Mouse (Mus musculus) spleen, embryonic (tissue): ENCODE data around the gene Rcor2.

Source experiments
- CTCF ChIA-PET: fragments of 350-600 bp; sonication (Branson Sonifier 250); formaldehyde crosslinking; loops from one replicate; lab custom pipeline; 2022; lab: Charles Lee

Rcor2 gene

GRCm38 (mm10) chr19:7267091-7267741 lies at the start of gene Rcor2:
Rcor2 (plus strand) TSS chr19:7267325.
- CTCF ChIA-PET: no interaction called here

GRCm38 (mm10) chr19:7217926-7218267 lies 49.2 kb upstream of the Rcor2 start:
- CTCF ChIA-PET: interaction anchor here (0.7 kb wide), 1 partner anchor 13 kb away, joined by 3 read pairs; no protein-coding TSS in a partner anchor

DNA sequence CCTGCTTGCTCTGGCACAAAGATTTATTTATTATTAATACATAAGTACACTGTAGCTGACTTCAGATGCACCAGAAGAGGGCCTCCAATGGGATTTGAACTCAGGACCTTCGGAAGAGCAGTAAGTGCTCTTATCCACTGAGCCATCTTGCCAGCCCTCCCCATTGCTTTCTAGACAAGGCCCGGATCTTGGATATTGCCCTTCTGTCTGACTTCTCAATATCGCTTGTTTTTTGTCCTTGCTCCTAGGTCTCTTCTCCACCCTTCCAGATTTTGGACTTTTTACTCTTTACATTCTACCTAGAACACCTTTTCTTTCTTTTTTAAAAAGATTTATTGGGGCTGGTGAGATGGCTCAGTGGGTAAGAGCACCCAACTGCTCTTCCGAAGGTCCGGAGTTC lies 48.4 kb upstream of the Rcor2 start:
- CTCF ChIA-PET: no interaction called here

DNA sequence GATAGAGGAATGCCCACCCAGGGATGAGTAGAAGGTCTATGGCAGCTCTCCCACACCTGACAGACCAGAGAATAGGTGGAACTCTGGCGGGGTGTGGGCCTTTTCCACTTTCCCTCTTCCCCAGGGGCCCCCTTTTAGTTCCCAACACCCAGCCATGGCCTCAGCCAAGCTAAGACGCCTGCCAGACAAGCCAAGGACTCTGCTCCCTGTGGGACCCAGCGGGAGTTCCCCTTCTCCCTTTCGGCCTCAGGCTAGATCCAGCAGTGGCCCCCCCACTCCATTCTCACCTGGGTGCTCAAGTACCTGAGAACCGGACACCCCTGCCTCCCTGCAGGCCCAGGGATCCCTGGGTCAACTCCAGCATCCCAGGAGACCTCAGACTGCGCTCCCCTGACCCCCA lies 44.9 kb upstream of the Rcor2 start:
- CTCF ChIA-PET: no interaction called here

DNA sequence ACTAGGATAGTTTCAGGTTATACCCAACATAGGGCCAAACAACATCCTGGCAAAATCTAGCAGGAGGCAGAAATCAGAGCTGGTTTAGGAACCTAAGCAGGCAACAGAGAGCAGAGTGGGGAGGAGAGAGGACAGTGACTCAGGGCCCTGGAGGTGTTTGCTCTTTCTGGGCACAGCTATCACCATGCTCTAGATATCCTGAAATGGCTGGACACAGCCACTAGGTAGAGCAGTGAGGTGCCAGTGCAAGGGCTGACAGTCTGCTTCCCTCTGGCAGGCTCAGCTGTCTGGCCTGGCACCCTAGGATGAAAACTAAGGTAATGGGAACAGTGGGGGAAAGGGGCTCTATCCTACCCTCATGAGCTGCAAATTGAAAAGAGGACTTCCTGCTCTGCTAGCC lies 43.6 kb upstream of the Rcor2 start:
- CTCF ChIA-PET: no interaction called here

DNA sequence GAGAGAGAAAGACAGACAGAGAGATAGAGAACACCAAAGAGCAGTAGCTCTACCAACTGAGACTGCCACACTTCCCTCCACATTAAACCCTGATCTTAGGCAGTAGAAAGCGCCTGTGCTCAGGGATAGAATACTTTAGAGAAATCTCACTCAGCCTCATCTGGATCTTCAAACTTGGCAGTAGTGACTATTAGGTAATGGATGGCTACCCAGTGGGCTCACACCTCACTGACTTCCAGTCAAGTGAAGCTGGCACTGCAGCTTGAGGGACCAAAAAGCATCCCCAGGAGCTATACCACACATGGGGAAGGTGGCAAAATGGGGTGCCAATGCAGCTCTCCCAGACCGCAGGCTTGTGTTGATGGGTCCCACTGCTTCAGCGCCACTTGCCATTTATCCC lies 42.9 kb upstream of the Rcor2 start:
- CTCF ChIA-PET: no interaction called here

GRCm38 (mm10) chr19:7225096-7225690 lies 41.9 kb upstream of the Rcor2 start:
- CTCF ChIA-PET: no interaction called here

DNA sequence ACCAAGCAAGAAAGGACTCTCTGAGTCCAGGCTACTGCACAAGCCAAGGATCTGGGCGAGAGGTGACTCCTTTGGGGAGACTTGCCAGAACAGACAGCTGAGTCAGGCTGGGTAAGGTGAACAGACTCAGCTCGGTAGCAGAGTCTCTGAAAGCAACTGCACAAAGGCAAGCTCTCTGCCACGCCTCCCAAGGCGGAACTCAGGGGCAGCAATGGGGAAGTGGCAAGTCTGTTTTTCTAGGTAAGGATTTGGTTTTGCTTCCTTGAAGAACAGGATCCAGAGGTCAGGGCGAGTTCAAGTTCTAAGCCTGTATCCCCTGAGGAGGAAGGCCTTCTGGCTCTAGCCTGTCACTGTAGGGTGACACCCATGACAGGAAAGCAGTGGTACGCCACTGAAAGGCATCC lies 40.6 kb upstream of the Rcor2 start:
- CTCF ChIA-PET: no interaction called here

- CTCF ChIA-PET: interaction anchor here (0.6 to 1.2 kb wide), 3 partner anchors 93 to 202 kb away, joined by 3 to 9 read pairs (median 3); no protein-coding TSS in a partner anchor
These were observed 32.4 kb upstream of the Rcor2 start for GRCm38 (mm10) chr19:7234537-7235221.

GRCm38 (mm10) chr19:7235461-7235860 lies 31.7 kb upstream of the Rcor2 start:
- CTCF ChIA-PET: interaction anchor here (0.6 to 1.2 kb wide), 3 partner anchors 92 to 198 kb away, joined by 3 to 9 read pairs (median 5); no protein-coding TSS in a partner anchor

GRCm38 (mm10) chr19:7236011-7236410 lies 31.1 kb upstream of the Rcor2 start:
- CTCF ChIA-PET: interaction anchor here (0.6 kb wide), 1 partner anchor 199 kb away, joined by 5 read pairs; no protein-coding TSS in a partner anchor

DNA sequence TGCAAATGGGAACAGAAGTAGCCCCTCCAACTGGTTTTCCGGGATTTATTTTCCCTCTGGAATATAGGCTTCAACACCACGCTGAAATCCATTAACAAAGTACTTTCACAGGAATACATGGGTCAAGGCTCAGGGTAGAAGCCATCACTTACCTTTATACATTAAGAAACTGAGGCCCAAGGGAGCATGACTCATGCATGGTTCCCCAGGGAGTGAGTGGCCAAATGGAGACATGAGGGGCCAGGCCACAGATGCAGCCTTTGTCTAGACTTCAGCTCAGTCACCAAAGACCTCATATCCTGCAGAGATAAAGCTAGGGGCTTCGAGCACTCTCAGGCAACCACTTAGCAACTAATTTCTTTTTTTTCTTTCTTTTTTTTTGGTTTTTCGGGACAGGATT lies 30.4 kb upstream of the Rcor2 start:
- CTCF ChIA-PET: no interaction called here

GRCm38 (mm10) chr19:7239574-7239973 lies 27.6 kb upstream of the Rcor2 start:
- CTCF ChIA-PET: no interaction called here

- CTCF ChIA-PET: no interaction called here
These were observed 26.8 kb upstream of the Rcor2 start for GRCm38 (mm10) chr19:7240291-7240690.

DNA sequence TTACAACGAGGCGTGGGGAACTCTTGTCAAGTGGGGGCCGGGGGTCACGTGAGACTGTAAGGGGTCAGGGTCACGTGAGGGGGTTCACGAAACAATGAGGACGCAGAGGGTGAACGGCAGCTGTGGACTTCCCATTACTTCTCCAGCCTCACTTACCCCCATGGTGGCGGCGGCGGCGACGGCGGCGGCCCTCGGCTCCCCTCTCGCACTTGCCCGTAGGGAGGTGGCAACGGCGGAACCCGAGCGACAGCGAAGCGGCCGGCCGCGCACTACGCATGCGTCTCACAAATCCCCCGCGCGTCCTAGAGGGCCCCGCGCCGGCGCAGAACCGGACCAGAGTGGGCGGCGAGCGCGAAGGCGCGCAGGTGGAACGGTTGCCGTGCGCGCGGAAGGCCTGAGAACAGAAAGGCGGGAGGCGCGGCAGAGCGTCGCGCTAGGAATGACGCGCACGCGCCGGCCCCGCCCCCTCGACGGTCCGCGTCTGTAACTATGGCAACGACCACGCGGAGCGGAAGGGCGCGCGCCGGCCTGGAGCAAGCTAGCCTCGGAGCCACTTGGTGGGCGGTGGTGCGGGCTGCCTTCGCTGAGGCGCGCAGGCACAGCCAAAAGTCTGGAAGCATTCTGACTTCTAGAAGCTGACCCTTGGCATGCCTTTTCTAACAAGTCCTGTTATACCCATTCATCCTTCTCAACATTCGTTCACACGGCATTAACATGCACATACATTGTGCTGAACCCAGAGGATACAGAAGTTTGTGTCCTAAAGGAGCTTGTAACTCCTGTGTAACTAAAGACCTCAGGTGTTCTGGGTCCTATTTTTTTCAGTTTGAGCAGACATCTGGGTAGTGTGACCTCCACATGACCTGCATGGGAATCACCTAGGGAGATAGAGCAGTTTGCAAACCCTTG lies 26.1 kb upstream of the Rcor2 start, which contains the start of gene Naa40:
Naa40 (minus strand) TSS at position 402 of the 909 bp plus-strand sequence.
- CTCF ChIA-PET: interaction anchor here (0.6 kb wide), 1 partner anchor 203 kb away, joined by 3 read pairs; no protein-coding TSS in a partner anchor

GRCm38 (mm10) chr19:7246021-7246420 lies 21.1 kb upstream of the Rcor2 start:
- CTCF ChIA-PET: no interaction called here

DNA sequence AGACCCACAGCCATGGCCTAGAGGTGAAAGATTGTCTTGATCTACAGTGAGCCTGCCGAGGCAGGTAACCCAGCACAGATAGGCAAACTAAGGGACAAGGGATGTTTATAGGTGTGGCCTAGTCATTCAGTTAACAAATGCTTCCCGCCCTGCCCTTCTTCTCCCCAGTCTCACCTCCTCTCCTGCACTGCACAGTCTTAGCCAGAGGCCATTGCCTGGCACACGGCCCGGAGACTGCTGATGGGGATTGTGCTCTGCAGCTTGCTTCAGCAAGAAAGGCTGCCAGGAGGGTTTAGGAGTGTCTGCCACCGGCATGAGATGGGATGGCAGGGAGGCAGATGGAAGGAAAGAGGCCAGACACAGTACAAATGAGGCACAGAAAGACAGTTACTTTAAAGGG lies 9.2 kb upstream of the Rcor2 start:
- CTCF ChIA-PET: interaction anchor here (0.9 to 1.1 kb wide), 2 partner anchors 20 to 73 kb away, joined by 3 read pairs; no protein-coding TSS in a partner anchor

GRCm38 (mm10) chr19:7261476-7261875 lies 5.6 kb upstream of the Rcor2 start:
- CTCF ChIA-PET: no interaction called here

DNA sequence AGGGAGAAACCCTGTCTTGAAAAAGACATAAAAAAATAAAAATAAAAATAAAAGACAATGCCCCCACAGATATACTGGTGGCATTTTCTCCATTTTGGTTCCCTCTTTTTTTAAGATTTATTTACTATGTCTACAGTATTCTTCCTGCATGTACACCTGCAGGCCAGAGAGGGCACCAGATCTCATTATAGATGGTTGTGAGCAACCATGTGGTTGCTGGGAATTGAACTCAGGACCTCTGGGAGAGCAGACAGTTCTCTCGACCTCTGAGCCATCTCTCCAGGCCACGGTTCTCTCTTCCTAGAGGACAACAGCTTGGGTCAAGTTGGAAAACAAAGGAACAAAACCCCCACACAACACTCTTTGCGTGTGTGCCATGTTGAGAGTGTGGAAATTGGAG lies 5.2 kb upstream of the Rcor2 start:
- CTCF ChIA-PET: interaction anchor here (2.0 kb wide), 1 partner anchor 20 kb away, joined by 5 read pairs; no protein-coding TSS in a partner anchor

DNA sequence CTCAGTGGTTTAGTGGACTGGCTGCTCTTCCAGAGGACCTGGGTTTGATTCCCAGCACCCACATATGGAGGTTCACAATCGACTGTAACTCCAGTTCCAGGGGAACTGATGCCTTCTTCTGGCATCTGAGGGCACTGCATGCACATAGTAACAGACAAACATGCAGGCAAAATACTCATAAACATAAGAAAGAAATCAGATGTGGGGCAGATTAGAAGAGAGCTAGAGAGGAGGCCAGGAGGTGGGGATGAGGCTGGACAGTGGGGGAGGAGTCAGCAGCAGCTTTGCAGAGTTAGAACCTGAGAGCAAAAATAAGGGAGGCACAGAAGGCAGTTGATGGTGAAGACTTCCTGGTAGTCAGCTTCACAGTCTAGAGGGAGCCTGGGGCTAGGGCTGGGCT lies 4.5 kb upstream of the Rcor2 start:
- CTCF ChIA-PET: interaction anchor here (2.0 kb wide), 1 partner anchor 20 kb away, joined by 5 read pairs; no protein-coding TSS in a partner anchor
